Mouse (Mus musculus) left cerebral cortex, postnatal 10 days (tissue): ENCODE data around the gene Psmc3. TPM values are rescaled to one million over a fixed set of nuclear protein-coding genes. Genes with fewer than 3 reads are reported as not detected.
"Not testable (repeated sequence)": the region's sequence is repeated elsewhere in the genome, so short reads cannot be mapped to it uniquely, and the experiment has no call there.

ENCODE experiments used
- DNase-seq, 2 experiments: peaks; one replicate each; pipeline ENCODE4 v3.0.0; 2021 to 2022; ENCODE audit warnings: low spot score in 2 of 2, mixed read lengths in 1 of 2; ENCODE audit errors: extremely low spot score in 1 of 2
- intact Hi-C: fragments of 180-260 bp; cut with DNase I; formaldehyde crosslinking; loops from one replicate; pipeline ENCODE4 v1.15.1; 2025
- total RNA-seq, 2 experiments: library from RNA; stranded (reverse); gene quantifications; 2 replicates each; pipeline ENCODE4 v1.2.3; 2021

The Psmc3 gene
- 100 to 1,000 TPM; 207 to 208 TPM for total RNA-seq

- DNase-seq: peak; percentile 93 to 99
- intact Hi-C loops: loop anchor here (5.0 kb wide), 1 partner anchor 152 kb away; the partner anchor contains the start of genes Kbtbd4 and Ndufs3
Observed at GRCm38 (mm10) chr2:91053934-91054382, at the start of gene Psmc3. Psmc3 (plus strand) TSS chr2:91054009.

- intact Hi-C loops: no loop called here
Observed at GRCm38 (mm10) chr2:91008536-91008935, 45.3 kb upstream of the Psmc3 start.

GRCm38 (mm10) chr2:91013881-91014280 is 39.9 kb upstream of the Psmc3 start:
- no peak for DNase-seq
- intact Hi-C loops: no loop called here

More at GRCm38 (mm10) chr2:91008536-91008935, 45.3 kb upstream of the Psmc3 start:
- DNase-seq: no peak

- intact Hi-C loops: no loop called here
- no peak for DNase-seq
Observed at GRCm38 (mm10) chr2:91015386-91015785, 38.4 kb upstream of the Psmc3 start.

- peak in 1 of 2 experiments; percentile 67 for DNase-seq
- intact Hi-C loops: no loop called here
Observed at GRCm38 (mm10) chr2:91018061-91018788, 35.6 kb upstream of the Psmc3 start.

- intact Hi-C loops: no loop called here
- no peak for DNase-seq
Observed at GRCm38 (mm10) chr2:91019911-91020310, 33.9 kb upstream of the Psmc3 start.

- DNase-seq, intact Hi-C loops: not testable (repeated sequence)
Observed at GRCm38 (mm10) chr2:91022266-91022665, 31.5 kb upstream of the Psmc3 start.

- intact Hi-C loops: no loop called here
- DNase-seq: no peak
Observed at GRCm38 (mm10) chr2:91023131-91023530, 30.7 kb upstream of the Psmc3 start.

GRCm38 (mm10) chr2:91023956-91024355 is 29.9 kb upstream of the Psmc3 start:
- no peak for DNase-seq
- intact Hi-C loops: no loop called here

GRCm38 (mm10) chr2:91025081-91025516 is 28.7 kb upstream of the Psmc3 start:
- DNase-seq: peak in 1 of 2 experiments; percentile 70
- intact Hi-C loops: no loop called here

GRCm38 (mm10) chr2:91026491-91026890 is 27.3 kb upstream of the Psmc3 start:
- DNase-seq: no peak
- intact Hi-C loops: no loop called here

- intact Hi-C loops: no loop called here
- DNase-seq: no peak
Observed at GRCm38 (mm10) chr2:91027391-91028214, 26.2 kb upstream of the Psmc3 start.

GRCm38 (mm10) chr2:91031216-91031615 is 22.6 kb upstream of the Psmc3 start:
- DNase-seq: no peak
- intact Hi-C loops: no loop called here

- intact Hi-C loops: no loop called here
- DNase-seq: no peak
Observed at GRCm38 (mm10) chr2:91033000-91033399, 20.8 kb upstream of the Psmc3 start.

GRCm38 (mm10) chr2:91035385-91035784 is 18.4 kb upstream of the Psmc3 start, which contains the start of gene Rapsn:
Rapsn (plus strand) TSS chr2:91035620.
- peak in 1 of 2 experiments; percentile 30 for DNase-seq
- intact Hi-C loops: no loop called here

GRCm38 (mm10) chr2:91041786-91042185 is 12.0 kb upstream of the Psmc3 start:
- intact Hi-C loops: no loop called here
- no peak for DNase-seq

- DNase-seq: no peak
- intact Hi-C loops: no loop called here
Observed at GRCm38 (mm10) chr2:91042651-91043398, 11.0 kb upstream of the Psmc3 start.

- intact Hi-C loops: no loop called here
- DNase-seq: no peak
Observed at GRCm38 (mm10) chr2:91044727-91045126, 9.1 kb upstream of the Psmc3 start.

- intact Hi-C loops, DNase-seq: not testable (repeated sequence)
Observed at GRCm38 (mm10) chr2:91045805-91046204, 8.0 kb upstream of the Psmc3 start.
